Mouse (Mus musculus) liver, embryonic 15.5 days (tissue): Measurements from ENCODE around the gene A630095N17Rik. TPM values are rescaled to one million over a fixed set of nuclear protein-coding genes. Genes with fewer than 3 reads are reported as not detected.

ENCODE experiments used
- ATAC-seq: fragments of 200-750 bp; cut with Nextera tagmentation; 2 replicates; pipeline ENCODE4 v1.8.0; 2017; ENCODE audit warnings: moderate number of reproducible peaks, mild to moderate bottlenecking, moderate library complexity; ENCODE audit not compliant: insufficient read depth
- H3K27ac ChIP-seq: fragments of 300-500 bp; sonication (generic); replicated peaks from 2 replicates; pipeline ENCODE4 v1.5.1; 2015; ENCODE audit warnings: mild to moderate bottlenecking, inconsistent platforms
- H3K27me3 ChIP-seq: fragments of 300-500 bp; sonication (generic); 2 replicates; pipeline ENCODE4 v1.6.1; 2015; ENCODE audit warnings: mild to moderate bottlenecking, inconsistent platforms
- H3K36me3 ChIP-seq: fragments of 300-500 bp; sonication (generic); replicated peaks from 2 replicates; pipeline ENCODE4 v1.6.1; 2015; ENCODE audit warnings: moderate library complexity, mild to moderate bottlenecking, inconsistent platforms
- H3K4me1 ChIP-seq: fragments of 300-500 bp; sonication (generic); replicated peaks from 2 replicates; pipeline ENCODE4 v1.6.1; 2015; ENCODE audit warnings: inconsistent platforms
- H3K4me2 ChIP-seq: fragments of 300-500 bp; sonication (generic); 2 replicates; pipeline ENCODE4 v1.6.1; 2015; ENCODE audit warnings: moderate library complexity, mild to moderate bottlenecking, inconsistent platforms
- H3K4me3 ChIP-seq: fragments of 300-500 bp; sonication (generic); replicated peaks from 2 replicates; pipeline ENCODE4 v1.5.1; 2015; ENCODE audit warnings: mild to moderate bottlenecking, inconsistent platforms
- H3K9ac ChIP-seq: fragments of 300-500 bp; sonication (generic); 2 replicates; pipeline ENCODE4 v1.6.1; 2015; ENCODE audit warnings: moderate library complexity, mild to moderate bottlenecking, inconsistent platforms
- H3K9me3 ChIP-seq: fragments of 300-500 bp; sonication (generic); replicated peaks from 2 replicates; pipeline ENCODE4 v1.6.1; 2016; ENCODE audit warnings: inconsistent platforms
- WGBS: fragments of 180-500 bp; shearing (Covaris S2); methylation state at CpG from one replicate; pipeline ENCODE4 v1.1.7; 2015; ENCODE audit warnings: mixed read lengths; ENCODE audit not compliant: insufficient replicate concordance; 5-methylcytosine and 5-hydroxymethylcytosine counted together
- polyA plus RNA-seq: library from polyadenylated mRNA; unstranded; fragments of >200 nt; fragmentation: Nextera tagmentation; extraction: Ambion mirVana; gene quantifications from 2 replicates; pipeline ENCODE4 v1.2.1, GENCODE M21; 2015

A630095N17Rik gene
- polyA plus RNA-seq, 1 experiment from 2014 or later, result not detected

DNA sequence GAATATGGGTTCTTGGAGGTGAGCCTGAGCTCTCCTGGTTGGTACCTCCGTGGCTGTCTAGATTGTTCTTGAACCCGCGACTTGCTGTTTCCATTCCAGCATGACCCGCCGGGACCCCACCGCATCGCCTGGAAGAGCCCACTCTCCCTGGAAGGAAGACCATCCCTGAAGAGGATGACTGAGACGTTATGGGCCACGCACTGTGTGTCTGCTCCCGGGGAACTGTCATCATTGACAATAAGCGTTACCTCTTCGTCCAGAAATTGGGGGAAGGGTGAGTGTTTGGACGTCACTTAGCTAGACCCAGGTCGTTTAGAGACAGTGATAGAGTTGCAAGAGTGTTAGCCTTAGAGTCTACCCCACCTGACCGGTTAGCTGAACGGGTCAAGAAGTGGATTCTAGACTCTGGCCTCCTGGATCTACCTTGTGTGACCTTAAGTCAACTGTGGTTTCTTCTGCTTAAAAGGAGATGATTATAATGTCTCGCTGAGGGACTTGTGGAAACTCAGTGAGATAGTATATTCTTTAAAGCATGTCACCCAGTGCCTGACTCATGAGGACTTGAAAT lies 20.7 kb downstream of the A630095N17Rik start:
- 6% methylated on average over 17 of the region's 17 CpGs for WGBS
- Histone ChIP-seq H3K9ac (peak overlapping the region; percentile 83), H3K4me2 (peak overlapping the region; percentile 99), H3K9me3 (no peaks in the 10 kb centered on the region), H3K4me1 (peaks cover 80% of the 10 kb centered on the region), H3K27ac (peak overlapping the region; percentile 95), H3K27me3 (no peaks in the 10 kb centered on the region), H3K36me3 (peaks cover 46% of the 10 kb centered on the region), H3K4me3 (peak overlapping the region; percentile 77)
- no peak for ATAC-seq

DNA sequence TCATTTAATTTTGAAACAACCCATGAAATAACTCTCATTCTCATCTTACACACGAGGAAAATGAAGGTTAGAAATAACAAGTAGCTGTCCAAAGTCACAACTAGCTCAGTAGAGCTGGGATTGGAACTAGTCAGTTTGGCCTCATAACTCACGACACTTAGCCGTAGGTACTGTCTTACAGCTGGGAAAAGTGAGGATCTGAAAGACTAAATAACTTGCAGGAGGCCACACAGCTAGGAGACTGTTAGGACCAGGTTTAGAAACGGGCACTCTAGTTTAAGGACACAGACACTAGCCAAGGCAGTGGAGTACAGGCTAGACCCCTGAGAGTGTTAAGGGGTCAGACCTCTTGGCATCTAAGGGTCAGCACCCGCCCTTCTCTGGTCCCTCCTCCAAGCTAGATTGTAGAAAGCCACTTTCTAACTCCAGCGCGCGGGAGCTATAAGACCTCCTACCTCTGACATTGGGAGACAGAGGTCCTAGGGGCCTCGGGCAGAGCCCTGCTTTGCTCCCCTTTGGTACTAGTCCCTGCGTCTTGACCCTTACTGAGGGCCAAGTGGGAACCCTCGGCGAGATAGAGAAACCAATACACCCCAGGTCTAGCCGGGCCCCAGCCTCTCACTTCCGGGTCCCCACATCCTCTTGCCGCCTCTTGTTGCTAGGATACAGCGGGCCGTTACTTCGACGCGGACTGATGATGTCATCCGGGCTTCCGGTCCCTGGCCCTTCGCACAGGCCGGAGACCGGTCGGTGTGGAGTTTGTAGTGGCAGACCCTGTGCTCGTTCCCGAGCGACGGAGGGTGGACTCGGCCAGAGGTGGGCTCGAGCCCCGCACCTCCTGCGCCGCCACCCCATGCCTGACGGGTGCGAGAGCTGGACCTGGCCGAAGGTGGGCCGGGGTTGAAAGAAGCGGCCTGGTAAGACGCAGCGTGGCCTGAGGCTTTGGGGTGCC lies 21.5 kb downstream of the A630095N17Rik start, which contains the start of the genes Glb1l and Stk16:
Glb1l (minus strand) TSS at position 678 of the 952 bp plus-strand sequence.
Stk16 (plus strand) TSS at position 703 of the 952 bp plus-strand sequence.
- Histone ChIP-seq H3K27ac (peak within 1 kb of the TSS; percentile 95), H3K4me3 (peak within 1 kb of the TSS; percentile 77), H3K9ac (peak within 1 kb of the TSS; percentile 83), H3K4me2 (peak within 1 kb of the TSS; percentile 99), H3K27me3 (no peaks in the 10 kb centered on the region), H3K4me1 (peaks cover 71% of the 10 kb centered on the region), H3K9me3 (no peaks in the 10 kb centered on the region), H3K36me3 (peaks cover 38% of the 10 kb centered on the region)
- 3% methylated on average over 42 of the region's 42 CpGs for WGBS
- ATAC-seq, result peak; percentile 85

DNA sequence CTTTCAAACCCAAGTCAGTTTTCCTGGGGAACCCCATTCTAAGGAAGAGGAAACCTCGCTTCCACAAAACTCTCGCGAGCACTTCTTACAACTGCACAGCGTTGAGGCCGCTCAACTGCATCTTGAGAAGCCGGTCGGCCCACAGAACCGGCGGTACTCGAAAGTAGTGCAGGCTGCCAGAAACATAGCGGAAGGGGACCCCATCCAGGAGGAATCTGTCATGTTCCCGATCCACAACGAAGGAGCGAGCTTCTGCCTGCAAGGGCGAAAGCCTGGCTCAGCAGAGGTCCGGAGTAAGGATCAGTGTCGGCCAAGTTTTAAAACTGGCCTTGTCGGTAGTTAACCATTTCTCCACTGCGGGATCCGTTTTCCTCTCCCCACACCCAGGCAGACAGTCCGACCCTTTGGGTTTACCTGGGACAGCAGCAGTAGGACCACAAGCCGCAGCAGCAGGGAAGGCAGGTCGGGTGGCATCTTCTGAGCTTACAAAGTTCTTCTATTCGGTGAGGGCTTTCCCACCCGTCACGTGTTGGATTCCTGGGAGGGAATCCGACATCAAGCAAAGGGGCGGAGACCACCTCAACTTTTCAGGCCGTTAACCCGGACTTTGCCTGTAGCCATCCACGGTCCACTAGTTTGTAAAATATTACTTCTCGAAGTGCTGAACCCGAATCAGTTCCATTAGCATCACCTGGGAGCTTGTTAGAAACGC lies 22.8 kb downstream of the A630095N17Rik start:
- Histone ChIP-seq H3K27ac (peak overlapping the region; percentile 83; the same call in 1 of the 2 replicates), H3K9ac (peak overlapping the region; percentile 83), H3K27me3 (no peaks in the 10 kb centered on the region), H3K4me1 (peaks cover 58% of the 10 kb centered on the region), H3K9me3 (no peaks in the 10 kb centered on the region), H3K36me3 (peaks cover 25% of the 10 kb centered on the region), H3K4me2 (peak overlapping the region; percentile 99), H3K4me3 (peak overlapping the region; percentile 77)
- WGBS, result 17% methylated on average over 34 of the region's 34 CpGs
- no peak for ATAC-seq

DNA sequence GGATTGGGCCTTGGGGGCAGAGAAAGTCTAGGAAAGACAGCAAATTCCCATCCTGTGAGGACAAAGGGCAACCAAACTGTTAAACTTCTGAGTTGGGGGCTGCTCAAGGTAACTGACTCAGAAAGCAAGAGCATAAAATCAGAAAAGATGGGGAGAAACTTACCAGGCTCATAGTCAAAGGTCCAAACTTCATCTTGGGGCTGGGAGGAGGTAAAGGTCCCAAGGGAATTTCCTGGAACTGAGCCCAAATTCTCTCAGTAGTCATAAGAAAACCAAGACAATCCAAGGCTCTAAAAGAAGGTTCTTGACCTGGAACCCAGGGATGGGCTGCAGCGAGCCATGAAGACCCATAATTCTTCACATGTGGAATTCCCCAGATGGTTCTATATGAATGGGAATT lies 30.7 kb downstream of the A630095N17Rik start:
- peaks cover 37% of the 10 kb centered on the region for H3K36me3 ChIP-seq
- H3K4me1 ChIP-seq, result no peaks in the 10 kb centered on the region
- H3K27ac ChIP-seq, result no peak overlapping the region
- WGBS, result 74% methylated on average over 1 of the region's 1 CpGs
- H3K27me3 ChIP-seq, result no peaks in the 10 kb centered on the region
- H3K9ac ChIP-seq, result no peak overlapping the region
- no peaks in the 10 kb centered on the region for H3K9me3 ChIP-seq
- ATAC-seq, result no peak
- H3K4me2 ChIP-seq, result no peak overlapping the region
- H3K4me3 ChIP-seq, result no peak overlapping the region

DNA sequence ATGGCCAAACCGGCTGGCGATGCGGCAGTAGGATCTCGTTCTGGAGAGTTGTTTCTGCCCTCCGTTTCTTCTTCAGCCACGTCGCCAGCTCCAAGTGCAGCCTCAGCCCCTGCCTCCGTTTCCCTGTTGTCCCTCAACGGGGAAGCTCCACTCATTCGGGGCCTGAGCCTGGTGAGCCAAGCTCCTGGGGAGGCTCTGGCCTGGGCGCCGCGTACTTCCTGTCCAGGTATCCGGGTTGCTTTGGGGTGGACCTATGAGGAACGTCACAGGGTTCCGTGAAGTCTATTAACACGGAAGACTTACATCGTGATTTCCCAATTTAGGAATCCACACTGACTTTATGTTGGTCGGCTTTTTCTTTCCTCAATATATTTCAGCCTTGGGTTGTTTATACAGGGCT lies 39.5 kb downstream of the A630095N17Rik start:
- Histone ChIP-seq H3K36me3 (peaks cover 46% of the 10 kb centered on the region), H3K4me3 (peak overlapping the region; percentile 89), H3K4me1 (peaks cover 51% of the 10 kb centered on the region), H3K4me2 (peak overlapping the region; percentile 88), H3K9me3 (no peaks in the 10 kb centered on the region), H3K27me3 (no peaks in the 10 kb centered on the region), H3K27ac (peak overlapping the region; percentile 95), H3K9ac (peak overlapping the region; percentile 71)
- under 1% methylated on average over 19 of the region's 19 CpGs for WGBS
- ATAC-seq, result peak; percentile 40

DNA sequence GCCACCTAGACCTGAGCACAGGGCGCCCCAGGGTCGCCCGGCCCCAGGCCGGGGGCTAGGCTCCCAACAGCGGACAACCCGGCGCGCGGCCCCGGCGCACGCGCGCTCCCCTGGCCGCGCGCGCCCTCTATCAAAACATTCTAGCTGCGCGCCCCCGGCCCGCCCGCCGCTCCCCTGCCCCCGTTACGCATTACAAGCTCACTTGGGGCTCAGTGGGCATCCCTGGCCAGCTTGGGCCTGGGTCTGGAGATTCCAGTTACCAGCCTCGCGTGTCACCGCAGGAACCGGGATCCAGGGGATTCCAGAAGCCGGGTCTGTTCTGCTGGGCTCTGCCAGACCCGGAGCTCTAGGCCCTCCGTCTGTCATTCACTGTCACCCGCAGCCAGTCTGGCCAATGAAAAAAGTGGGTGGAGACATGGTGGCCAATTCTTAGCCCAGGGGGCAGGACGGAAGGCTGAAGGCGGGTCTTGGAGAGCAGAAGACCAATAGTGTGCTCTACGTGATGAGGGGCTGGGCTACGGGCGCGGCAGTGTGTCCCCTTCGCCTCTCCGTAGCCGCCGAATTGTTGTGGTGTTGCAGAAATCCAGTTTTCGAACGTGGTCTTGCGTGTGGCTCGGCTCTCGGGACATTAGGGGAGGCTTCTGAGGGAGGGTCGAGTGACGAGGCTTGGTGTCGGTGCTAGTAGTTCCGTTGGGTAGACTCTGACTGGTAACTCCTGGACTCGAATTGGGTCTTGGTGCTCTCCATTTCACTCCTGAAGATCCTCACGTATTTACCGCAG lies 40.1 kb downstream of the A630095N17Rik start, which contains the start of the genes Ankzf1 and Atg9a:
Ankzf1 (plus strand) TSS at position 530 of the 781 bp plus-strand sequence.
Atg9a (minus strand) TSS at position 575 of the 781 bp plus-strand sequence.
- Histone ChIP-seq H3K27ac (peak within 1 kb of the TSS; percentile 95), H3K9me3 (no peaks in the 10 kb centered on the region), H3K4me3 (peak within 1 kb of the TSS; percentile 89), H3K36me3 (peaks cover 47% of the 10 kb centered on the region), H3K9ac (peak within 1 kb of the TSS; percentile 97), H3K4me1 (peaks cover 52% of the 10 kb centered on the region), H3K4me2 (peak within 1 kb of the TSS; percentile 88), H3K27me3 (no peaks in the 10 kb centered on the region)
- WGBS, result under 1% methylated on average over 55 of the region's 56 CpGs
- ATAC-seq, result peak; percentile 98

DNA sequence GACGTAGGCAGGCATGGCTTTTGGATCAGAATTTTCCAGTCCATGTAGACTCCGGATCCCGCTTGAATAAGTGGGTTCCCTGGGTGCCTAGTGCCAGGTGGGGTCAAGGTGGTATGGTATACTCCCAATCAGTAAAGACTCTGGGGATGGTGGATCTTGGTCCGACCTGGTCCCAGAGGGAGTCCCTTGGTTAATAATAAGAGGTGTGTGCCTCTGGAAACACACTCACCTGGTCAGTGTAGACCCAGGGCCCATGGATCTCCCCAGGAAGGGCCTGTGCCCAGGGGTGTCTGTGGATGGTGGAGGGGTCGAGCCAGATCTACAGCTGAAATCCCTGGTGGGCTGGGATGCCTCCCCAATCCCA lies 40.7 kb downstream of the A630095N17Rik start:
- Histone ChIP-seq H3K9me3 (no peaks in the 10 kb centered on the region), H3K27ac (peak overlapping the region; percentile 95), H3K4me1 (peaks cover 52% of the 10 kb centered on the region), H3K36me3 (peaks cover 47% of the 10 kb centered on the region), H3K9ac (peak overlapping the region; percentile 97), H3K27me3 (no peaks in the 10 kb centered on the region), H3K4me2 (peak overlapping the region; percentile 88), H3K4me3 (peak overlapping the region; percentile 89)
- no peak; the same call in 1 of the 2 replicates for ATAC-seq
- 38% methylated on average over 5 of the region's 5 CpGs for WGBS

DNA sequence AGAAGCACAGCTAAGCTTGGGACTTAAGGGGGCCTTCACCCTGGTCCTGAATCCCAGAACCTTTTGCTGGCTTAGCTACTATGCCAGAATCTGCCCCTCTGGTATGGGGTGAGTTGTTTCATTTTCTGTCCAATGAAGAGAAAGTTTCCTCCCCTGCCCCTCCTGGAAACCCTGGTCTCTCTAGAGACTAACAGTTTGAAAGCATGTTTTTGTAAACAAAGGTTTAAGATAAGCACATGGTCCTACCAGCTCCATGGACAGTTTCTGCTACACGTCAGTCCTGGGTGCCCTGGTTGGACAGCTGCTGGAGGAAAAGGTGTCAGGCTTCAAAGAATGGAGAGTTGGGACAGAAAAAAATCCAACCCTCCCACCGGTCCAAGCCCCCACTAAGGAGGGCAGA lies 41.3 kb downstream of the A630095N17Rik start:
- WGBS, result 26% methylated on average over 2 of the region's 2 CpGs
- Histone ChIP-seq H3K9ac (peak overlapping the region; percentile 97), H3K36me3 (peaks cover 47% of the 10 kb centered on the region), H3K4me2 (peak overlapping the region; percentile 88), H3K27me3 (no peaks in the 10 kb centered on the region), H3K9me3 (no peaks in the 10 kb centered on the region), H3K4me3 (peak overlapping the region; percentile 89), H3K4me1 (peaks cover 52% of the 10 kb centered on the region), H3K27ac (peak overlapping the region; percentile 95)
- ATAC-seq, result no peak

DNA sequence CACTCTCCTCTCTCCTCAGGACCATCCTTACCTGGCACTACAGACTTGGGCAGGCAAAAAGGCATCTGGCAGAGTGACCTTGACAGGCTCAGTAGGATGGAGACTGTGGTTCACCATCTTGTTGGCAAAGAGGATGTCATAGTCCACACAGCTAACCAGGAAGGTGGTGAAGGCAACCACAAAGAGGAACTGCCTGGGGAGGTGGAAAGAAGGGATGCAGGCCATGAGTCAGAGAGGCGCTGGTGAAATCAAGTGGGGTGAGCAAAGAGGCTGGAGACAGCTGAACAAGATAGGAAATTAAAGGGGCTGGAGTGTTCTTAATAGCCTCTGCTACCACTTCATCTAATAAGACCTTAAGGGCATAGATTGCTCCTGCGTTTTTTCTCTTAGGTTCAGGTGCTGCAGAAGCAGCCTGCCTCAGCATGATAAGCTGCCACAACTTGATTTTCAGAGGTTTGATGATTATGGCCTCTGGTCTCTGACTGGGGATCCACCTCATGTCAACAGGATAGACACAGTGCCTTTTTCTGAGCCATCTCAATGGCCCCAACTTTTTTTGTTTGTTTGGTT lies 43.9 kb downstream of the A630095N17Rik start:
- no peak overlapping the region for H3K9ac ChIP-seq
- H3K27ac ChIP-seq, result peak overlapping the region; percentile 34
- 24% methylated on average over 2 of the region's 2 CpGs for WGBS
- H3K36me3 ChIP-seq, result peaks cover 64% of the 10 kb centered on the region
- peaks cover 44% of the 10 kb centered on the region for H3K4me1 ChIP-seq
- no peak overlapping the region for H3K4me3 ChIP-seq
- no peaks in the 10 kb centered on the region for H3K9me3 ChIP-seq
- no peaks in the 10 kb centered on the region for H3K27me3 ChIP-seq
- no peak overlapping the region for H3K4me2 ChIP-seq
- no peak for ATAC-seq

DNA sequence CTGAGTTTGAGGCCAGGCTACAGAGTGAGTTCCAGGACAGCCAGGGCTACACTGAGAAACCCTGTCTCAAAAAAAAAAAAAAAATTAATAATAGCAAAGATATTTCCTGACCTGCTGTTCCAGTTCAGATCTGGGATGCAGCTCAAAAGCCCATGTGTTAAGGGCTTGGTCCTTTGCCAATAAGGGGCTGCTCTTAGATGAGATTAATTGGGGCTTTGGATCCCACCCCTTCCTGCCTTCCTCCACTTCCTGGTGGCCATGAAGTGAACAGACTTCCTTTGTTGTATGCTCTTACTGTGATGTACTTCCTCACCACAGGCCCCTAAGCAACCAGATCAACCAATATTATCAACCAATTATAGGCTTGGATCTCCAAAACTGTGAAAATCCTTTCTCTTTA lies 44.8 kb downstream of the A630095N17Rik start:
- no peak for ATAC-seq
- Histone ChIP-seq H3K36me3 (peaks cover 73% of the 10 kb centered on the region), H3K4me3 (no peak overlapping the region), H3K4me1 (peaks cover 40% of the 10 kb centered on the region), H3K9ac (no peak overlapping the region), H3K4me2 (no peak overlapping the region), H3K27me3 (no peaks in the 10 kb centered on the region), H3K27ac (no peak overlapping the region), H3K9me3 (no peaks in the 10 kb centered on the region)
